Mouse (Mus musculus) myocyte (in vitro differentiated cells): Measurements from ENCODE around the gene Lat2.

Experiments
- MAX ChIP-seq: IDR thresholded peaks from one replicate; pipeline ENCODE4 v1.6.1; 2011; ENCODE audit warnings: low read depth, mild to moderate bottlenecking, control low read depth
- POLR2A ChIP-seq: IDR thresholded peaks from one replicate; pipeline ENCODE4 v1.6.1; 2011; ENCODE audit warnings: low read depth, mild to moderate bottlenecking, control low read depth, moderate library complexity; ENCODE audit not compliant: insufficient read length
- SRF ChIP-seq: IDR thresholded peaks from one replicate; pipeline ENCODE4 v1.6.1; 2011; ENCODE audit warnings: low read depth; ENCODE audit not compliant: control insufficient read depth, insufficient read length
- TCF12 ChIP-seq: IDR thresholded peaks from one replicate; pipeline ENCODE4 v1.6.1; 2011; ENCODE audit warnings: mild to moderate bottlenecking, control low read depth; ENCODE audit not compliant: poor library complexity, insufficient read depth, severe bottlenecking

DNA sequence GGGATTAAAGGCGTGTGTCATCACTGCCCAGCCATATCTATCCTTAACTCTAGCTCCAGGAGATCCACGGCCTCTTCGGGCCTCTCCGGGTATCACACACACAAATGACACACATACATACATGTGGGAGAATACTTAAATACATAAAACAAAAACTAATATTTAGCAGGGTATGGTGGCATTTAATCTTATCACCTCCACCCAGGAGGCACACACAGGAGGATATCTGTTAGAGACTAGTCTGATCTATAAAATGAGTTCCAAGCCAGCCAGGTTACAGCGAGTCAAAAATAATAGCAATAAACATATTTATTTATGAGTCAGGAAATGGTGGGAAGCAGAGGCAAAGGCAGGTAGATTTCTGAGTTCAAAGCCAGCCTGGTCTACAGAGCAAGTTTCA lies 39.0 kb downstream of the Lat2 start:
- TF ChIP-seq POLR2A: no peak
- no peak for TF ChIP-seq MAX
- no peak for TF ChIP-seq TCF12
- no peak for TF ChIP-seq SRF
